Mouse (Mus musculus): Measurements from ENCODE around the gene Ptprs.

DNA sequence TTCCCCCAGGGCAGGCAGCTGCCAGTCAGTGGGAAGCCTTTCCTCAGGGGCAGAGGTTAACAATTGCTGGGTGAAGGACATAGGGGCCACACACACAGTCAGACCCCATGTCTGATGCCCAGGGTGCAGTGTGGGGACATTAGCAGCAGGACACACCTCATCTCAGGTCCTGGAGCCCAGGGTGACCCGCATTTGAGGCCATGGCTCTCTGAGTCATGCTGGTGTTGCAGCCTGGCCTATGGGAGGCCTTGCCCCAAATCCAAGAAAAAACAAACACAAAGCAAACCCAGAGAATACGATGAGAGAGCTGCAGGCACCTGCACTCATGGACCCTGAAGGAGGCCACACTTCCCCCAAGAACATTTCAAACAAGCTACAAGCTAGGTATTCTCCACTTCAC, 28.6 kb downstream of the Ptprs start:
- TF ChIP-seq CTCF (IDR thresholded peaks at IDR 0.05; ENCODE audit: low read depth) (no peak), EP300 (IDR thresholded peaks at IDR 0.05; ENCODE audit: low read depth) (no peak)

Measured in heart, postnatal 0 days (tissue).